Mouse (Mus musculus): Measurements from ENCODE around the gene S100z.

GRCm38 (mm10) chr13:95443376-95444233 lies 34.9 kb downstream of the S100z start:
- TF ChIP-seq CTCF (IDR thresholded peaks at IDR 0.05; ENCODE audit: control insufficient read depth, insufficient read depth, low read length): no peak
- no peak for TF ChIP-seq POLR2A (IDR thresholded peaks at IDR 0.05; ENCODE audit: borderline replicate concordance, control insufficient read depth, low read depth, low read length)

Data from bone marrow, adult 2 months (tissue).